Mouse (Mus musculus) ES-E14 (cell line): ENCODE data around the gene Esam. TPM values are rescaled to one million over a fixed set of nuclear protein-coding genes. Genes with fewer than 3 reads are reported as not detected.
A peak's percentile ranks its signal among the peaks of the same experiment; 100 is the strongest.

ENCODE experiments used
- DNase-seq: peaks from one replicate; pipeline ENCODE4 v3.0.0-alpha.2; 2013; ENCODE audit warnings: low read depth, low spot score
- H3K27ac ChIP-seq: 2 replicates; pipeline ENCODE4 v1.5.1; 2012; ENCODE audit warnings: low read depth, mild to moderate bottlenecking, low read length, moderate library complexity, mixed read lengths; ENCODE audit not compliant: poor library complexity, insufficient read depth, severe bottlenecking
- H3K36me3 ChIP-seq: 2 replicates; pipeline ENCODE4 v1.6.1; 2012; ENCODE audit warnings: mild to moderate bottlenecking, low read length, moderate library complexity, mixed read lengths; ENCODE audit not compliant: control insufficient read depth, poor library complexity, insufficient read depth, severe bottlenecking
- H3K4me1 ChIP-seq, 2 experiments: fragments of 150-350 bp in 1 of 2; sonication (generic) in 1 of 2; 2 replicates each; pipeline ENCODE4 v1.6.1; 2012; ENCODE audit warnings: low read length in 2 of 2, mild to moderate bottlenecking in 1 of 2, mixed read lengths in 1 of 2; ENCODE audit not compliant: control insufficient read depth in 2 of 2, insufficient read depth in 2 of 2, poor library complexity in 1 of 2
- H3K4me3 ChIP-seq, 2 experiments: fragments of 150-350 bp in 1 of 2; sonication (generic) in 1 of 2; 2 replicates each; pipeline ENCODE4 v1.5.1; 2012; ENCODE audit warnings: low read length in 2 of 2, low read depth in 1 of 2, mild to moderate bottlenecking in 1 of 2, mixed read lengths in 1 of 2; ENCODE audit not compliant: insufficient read depth in 1 of 2, poor library complexity in 1 of 2, severe bottlenecking in 1 of 2
- H3K9ac ChIP-seq: 2 replicates; pipeline ENCODE4 v1.6.1; 2012; ENCODE audit warnings: low read depth, mild to moderate bottlenecking, low read length, mixed read lengths; ENCODE audit not compliant: poor library complexity, insufficient read depth, severe bottlenecking
- H3K9me3 ChIP-seq: fragments of 150-350 bp; sonication (generic); 2 replicates; pipeline ENCODE4 v1.6.1; 2012; ENCODE audit warnings: low read depth, mild to moderate bottlenecking, low read length; ENCODE audit not compliant: control insufficient read depth, insufficient read depth
- CHD2 ChIP-seq: IDR thresholded peaks from 2 replicates; pipeline ENCODE4 v1.6.1; 2014; ENCODE audit warnings: mild to moderate bottlenecking, low read depth, low read length, inconsistent platforms
- HCFC1 ChIP-seq: IDR thresholded peaks from 2 replicates; pipeline ENCODE4 v1.6.1; 2012; ENCODE audit warnings: low read length, inconsistent platforms, borderline replicate concordance; ENCODE audit not compliant: insufficient read depth
- MAFK ChIP-seq: IDR thresholded peaks from 2 replicates; pipeline ENCODE4 v1.6.1; 2014; ENCODE audit warnings: mild to moderate bottlenecking, low read depth, low read length, inconsistent platforms; ENCODE audit not compliant: insufficient read depth
- ZC3H11A ChIP-seq: IDR thresholded peaks from 2 replicates; pipeline ENCODE4 v1.6.1; 2012; ENCODE audit warnings: low read depth, mild to moderate bottlenecking, inconsistent platforms, low read length, borderline replicate concordance
- ZNF384 ChIP-seq: IDR thresholded peaks from 2 replicates; pipeline ENCODE4 v1.6.1; 2012; ENCODE audit warnings: low read depth, low read length, inconsistent platforms
- in situ Hi-C, 2 experiments: fragments of 600-800 bp; cut with MboI; formaldehyde crosslinking; loops; one replicate each; pipeline ENCODE4 v1.15.1; 2025; ENCODE audit warnings: low sequenced_read_pairs in 2 of 2, inconsistent platforms in 1 of 2; ENCODE audit not compliant: unreplicated experiment in 2 of 2
- total RNA-seq: library from RNA; depleted of rRNA; stranded (reverse); fragments of 300-350 nt; gene quantifications from 2 replicates; pipeline ENCODE4 v1.2.3, GENCODE M21; 2012

The Esam gene
- total RNA-seq, 1 experiment, result 6.5 TPM

- Histone ChIP-seq H3K9ac (peak within 1 kb of the TSS; percentile 51), H3K9me3 (no peaks in the 10 kb centered on the region), H3K27ac (no peak within 1 kb of the TSS), H3K4me1 (peaks cover 0 to 4% of the 10 kb centered on the region in 2 experiments; a peak in 1 of 4 replicates), H3K36me3 (no peaks in the 10 kb centered on the region), H3K4me3 (peak within 1 kb of the TSS; percentile 70 to 78)
- in situ Hi-C loops, result no loop called here
- no peak for TF ChIP-seq HCFC1
- no peak for TF ChIP-seq ZC3H11A
- no peak for TF ChIP-seq MAFK
- no peak for TF ChIP-seq CHD2
- no peak for TF ChIP-seq ZNF384
- peak; percentile 85 for DNase-seq
Measured at GRCm38 (mm10) chr9:37552536-37553293, 24.8 kb downstream of the Esam start, which contains the start of gene Nrgn. Nrgn (minus strand) TSS chr9:37552904.

- in situ Hi-C loops, result no loop called here
- Histone ChIP-seq H3K27ac (no peak overlapping the region), H3K4me3 (no peak overlapping the region), H3K9ac (no peak overlapping the region), H3K36me3 (no peaks in the 10 kb centered on the region), H3K4me1 (peaks cover 0 to 4% of the 10 kb centered on the region in 2 experiments; a peak in 1 of 4 replicates), H3K9me3 (no peaks in the 10 kb centered on the region)
- TF ChIP-seq HCFC1, result no peak
- TF ChIP-seq ZC3H11A, result no peak
- TF ChIP-seq ZNF384, result no peak
- TF ChIP-seq CHD2, result no peak
- TF ChIP-seq MAFK, result no peak
- DNase-seq, result no peak
Measured at GRCm38 (mm10) chr9:37554279-37554678, 26.4 kb downstream of the Esam start.

GRCm38 (mm10) chr9:37554838-37555748 is 27.2 kb downstream of the Esam start, which contains the start of gene Siae:
Siae (plus strand) TSS chr9:37555698.
- in situ Hi-C loops, result no loop called here
- H3K27ac ChIP-seq, result no peak within 1 kb of the TSS
- no peaks in the 10 kb centered on the region for H3K9me3 ChIP-seq
- no peak within 1 kb of the TSS for H3K4me3 ChIP-seq
- DNase-seq, result no peak
- H3K9ac ChIP-seq, result no peak within 1 kb of the TSS
- TF ChIP-seq CHD2, result no peak
- peaks cover 0 to 4% of the 10 kb centered on the region in 2 experiments; a peak in 1 of 4 replicates for H3K4me1 ChIP-seq
- H3K36me3 ChIP-seq, result no peaks in the 10 kb centered on the region

GRCm38 (mm10) chr9:37556366-37556765 is 28.5 kb downstream of the Esam start:
- H3K4me1 ChIP-seq, result peaks cover 0 to 4% of the 10 kb centered on the region in 2 experiments; a peak in 1 of 4 replicates
- H3K9me3 ChIP-seq, result no peaks in the 10 kb centered on the region
- no peak overlapping the region for H3K4me3 ChIP-seq
- DNase-seq, result no peak
- H3K36me3 ChIP-seq, result no peaks in the 10 kb centered on the region
- in situ Hi-C loops, result no loop called here
- TF ChIP-seq MAFK, result no peak
- H3K27ac ChIP-seq, result no peak overlapping the region
- H3K9ac ChIP-seq, result no peak overlapping the region
